Mouse (Mus musculus) naive thymus-derived CD4-positive, alpha-beta T cell, adult 2 months (primary cell): ENCODE measurements around the gene C2cd5.
A peak's percentile ranks its signal among the peaks of the same experiment; 100 is the strongest.
"Not testable (repeated sequence)": the region's sequence is repeated elsewhere in the genome, so short reads cannot be mapped to it uniquely, and the experiment has no call there.

Source experiments
- DNase-seq: peaks from one replicate; pipeline ENCODE4 v3.0.0-alpha.2; 2011; ENCODE audit warnings: low read depth

The C2cd5 gene

GRCm38 (mm10) chr6:143020146-143020545 is 79.8 kb downstream of the C2cd5 start:
- no peak for DNase-seq

- DNase-seq: no peak
Observed at GRCm38 (mm10) chr6:143012513-143013215, 87.3 kb downstream of the C2cd5 start.

DNA sequence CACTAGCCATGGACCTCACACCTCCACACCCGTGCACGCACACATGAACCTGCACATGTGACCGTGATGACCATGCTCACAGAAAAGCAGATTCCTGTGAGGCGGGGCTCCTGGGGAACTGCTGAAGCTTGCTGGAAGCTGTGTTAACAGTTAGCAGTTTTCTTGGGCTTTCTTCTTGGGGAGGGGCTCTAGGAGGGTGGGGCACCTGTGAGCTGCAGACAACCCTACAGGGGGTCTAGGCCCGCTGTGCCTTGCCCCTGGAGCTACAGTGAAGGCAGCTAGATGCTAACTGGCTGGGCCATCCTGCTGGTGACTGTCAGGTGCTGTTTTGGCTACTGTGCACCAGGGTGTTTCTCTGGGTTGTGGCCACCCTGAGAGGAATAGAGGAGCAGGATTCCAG is 91.1 kb downstream of the C2cd5 start:
- no peak for DNase-seq

GRCm38 (mm10) chr6:143005209-143005608 is 94.7 kb downstream of the C2cd5 start:
- not testable (repeated sequence) for DNase-seq

- no peak for DNase-seq
Observed at GRCm38 (mm10) chr6:143004801-143005200, 95.1 kb downstream of the C2cd5 start.

DNA sequence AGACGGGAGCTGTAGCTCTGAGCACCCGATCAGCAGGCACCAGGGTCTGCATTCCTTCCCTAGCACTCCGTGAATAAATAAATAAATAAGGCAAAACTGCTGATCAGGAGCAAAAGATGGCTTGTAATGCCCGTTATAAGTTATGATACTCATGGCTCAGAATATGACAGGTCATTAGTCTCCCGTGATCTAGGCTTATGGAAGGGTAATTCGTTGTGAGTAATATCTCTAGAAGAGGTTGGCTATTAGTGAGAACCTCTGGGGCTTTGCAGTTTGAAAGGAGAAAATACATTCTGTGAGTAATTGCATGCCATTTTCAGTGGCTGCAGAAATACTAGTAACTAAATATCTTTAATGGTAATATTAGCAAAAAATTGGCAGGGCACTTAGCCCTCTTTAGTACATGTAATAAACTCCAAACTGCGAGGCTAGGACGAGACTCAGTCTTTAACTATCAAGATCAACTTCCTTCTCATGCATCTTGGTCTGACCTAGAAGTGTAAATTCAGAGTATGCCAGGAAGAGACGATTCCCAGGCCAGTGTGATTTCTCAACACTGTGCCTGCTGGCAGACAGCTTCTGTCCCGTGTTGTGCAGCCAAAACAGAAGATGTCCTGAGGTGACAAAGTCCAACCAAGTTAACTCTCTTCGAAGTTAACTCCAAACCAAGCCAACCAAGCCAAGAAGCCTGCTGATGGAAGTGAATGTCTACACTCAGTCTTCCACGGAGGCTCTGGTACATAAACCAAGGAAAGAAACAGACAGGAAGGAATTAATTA is 101.5 kb downstream of the C2cd5 start:
- DNase-seq: no peak

GRCm38 (mm10) chr6:142996887-142997286 is 103.1 kb downstream of the C2cd5 start:
- no peak for DNase-seq

DNA sequence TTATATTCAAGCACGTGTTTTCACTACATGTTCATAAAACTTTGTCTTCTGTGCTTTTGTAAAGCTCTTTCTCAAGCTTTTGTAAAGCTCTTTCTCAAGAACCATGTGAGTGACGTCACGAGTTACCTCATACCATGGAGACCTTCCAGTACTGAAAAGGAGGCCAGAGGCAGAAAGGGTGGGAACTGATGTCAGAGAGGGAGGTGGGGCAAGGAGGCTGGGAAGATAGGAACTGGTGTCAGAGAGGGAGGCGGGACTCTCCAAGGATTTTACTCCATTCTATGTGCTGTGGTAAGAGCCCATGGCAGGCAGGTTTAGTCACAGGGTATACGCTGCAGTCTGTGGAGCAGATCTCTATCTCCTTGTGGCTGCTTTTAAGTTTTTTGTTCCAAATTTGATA is 104.4 kb downstream of the C2cd5 start:
- DNase-seq: no peak

- no peak for DNase-seq
Observed at GRCm38 (mm10) chr6:142994821-142995220, 105.1 kb downstream of the C2cd5 start.

DNA sequence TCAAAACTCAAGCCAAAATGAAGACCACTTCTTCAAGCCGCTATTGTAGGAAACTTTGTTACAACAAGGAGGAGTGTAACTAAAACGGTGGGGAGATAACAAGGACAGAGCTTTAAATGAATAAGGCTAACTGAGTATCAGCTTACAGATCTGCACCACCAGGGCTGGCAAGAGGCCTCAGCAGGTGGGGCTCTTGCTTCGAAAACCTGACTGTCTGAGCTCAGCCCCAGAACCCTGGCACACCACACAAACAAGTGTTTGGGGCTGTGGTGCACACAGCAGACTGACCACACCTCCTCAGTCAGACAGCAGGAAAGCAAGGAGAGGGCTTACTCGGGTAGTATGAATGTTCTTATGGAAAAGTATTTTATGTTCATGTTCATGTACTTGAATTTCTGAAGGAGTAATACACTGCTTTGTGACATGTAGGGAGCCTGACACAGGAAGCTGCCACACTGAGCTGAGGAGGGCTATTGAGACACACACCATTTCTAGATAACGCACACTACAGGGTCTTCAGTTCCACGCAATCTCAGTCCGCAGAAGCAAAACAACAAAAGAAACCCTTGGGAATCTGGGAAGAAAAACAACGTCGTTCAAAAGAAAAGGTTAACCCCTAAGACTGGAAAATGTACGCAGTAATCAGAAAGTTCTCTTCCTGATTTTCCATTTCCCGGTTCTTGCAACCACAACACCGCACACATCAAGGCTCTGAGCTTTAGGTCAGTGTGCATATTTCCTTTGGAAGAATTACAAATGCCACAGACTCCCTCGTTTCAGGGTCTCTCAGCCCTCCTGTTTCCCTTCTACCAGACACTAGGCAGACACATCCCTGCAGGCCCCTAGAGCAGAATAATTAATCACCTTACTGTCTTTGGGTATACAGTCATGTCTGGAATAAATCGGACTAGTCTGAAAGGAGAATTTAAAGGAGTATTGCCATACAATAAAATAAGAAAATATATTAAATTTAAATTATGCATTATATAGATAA is 105.9 kb downstream of the C2cd5 start:
- DNase-seq: no peak

DNA sequence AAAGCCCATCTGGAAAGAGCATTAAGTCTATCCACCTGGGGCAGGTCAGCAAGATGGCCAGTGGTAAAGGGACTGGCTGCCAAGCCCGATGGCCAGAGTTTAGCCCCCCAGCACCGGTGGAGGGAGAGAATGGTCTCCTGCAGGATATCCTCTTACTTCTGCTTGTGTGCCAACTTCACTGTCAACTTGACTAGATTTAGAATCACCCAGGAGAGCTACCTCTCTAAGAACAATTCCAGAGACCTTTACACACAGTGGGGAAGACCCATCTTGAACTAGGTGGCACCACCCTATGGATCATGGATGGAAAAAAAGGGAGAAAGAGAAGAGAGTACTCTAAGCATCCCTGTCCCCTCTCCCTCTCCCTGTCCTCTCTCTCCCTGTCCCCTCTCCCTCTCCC is 107.0 kb downstream of the C2cd5 start:
- no peak for DNase-seq

GRCm38 (mm10) chr6:142992099-142992498 is 107.8 kb downstream of the C2cd5 start:
- DNase-seq: no peak

- no peak for DNase-seq
Observed at GRCm38 (mm10) chr6:142991391-142992059, 108.4 kb downstream of the C2cd5 start.

- DNase-seq: no peak
Observed at GRCm38 (mm10) chr6:142990516-142990915, 109.4 kb downstream of the C2cd5 start.

- peak; percentile 34 for DNase-seq
Observed at GRCm38 (mm10) chr6:142989495-142989894, 110.4 kb downstream of the C2cd5 start.

- DNase-seq: peak; percentile 84
Observed at GRCm38 (mm10) chr6:142988753-142989152, 111.2 kb downstream of the C2cd5 start.

DNA sequence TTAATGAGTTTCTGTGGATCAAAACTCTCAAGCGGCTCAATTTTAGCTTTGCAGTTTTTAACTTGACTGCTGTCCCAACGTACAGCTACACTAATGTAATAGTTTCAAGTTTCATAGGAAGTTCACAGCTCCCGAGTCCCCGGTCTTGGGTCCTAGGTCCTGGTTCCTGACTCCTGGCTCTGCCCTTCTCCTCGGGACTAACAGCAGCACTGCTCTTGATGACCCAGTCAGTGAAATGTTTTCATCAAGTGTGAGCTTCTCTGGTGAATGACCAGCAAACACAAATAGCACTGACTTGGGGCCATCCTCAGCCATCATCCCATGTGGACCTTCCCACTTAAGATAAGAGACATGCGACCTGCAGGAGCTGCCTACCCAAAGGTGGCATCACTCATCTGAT is 111.7 kb downstream of the C2cd5 start:
- no peak for DNase-seq

DNA sequence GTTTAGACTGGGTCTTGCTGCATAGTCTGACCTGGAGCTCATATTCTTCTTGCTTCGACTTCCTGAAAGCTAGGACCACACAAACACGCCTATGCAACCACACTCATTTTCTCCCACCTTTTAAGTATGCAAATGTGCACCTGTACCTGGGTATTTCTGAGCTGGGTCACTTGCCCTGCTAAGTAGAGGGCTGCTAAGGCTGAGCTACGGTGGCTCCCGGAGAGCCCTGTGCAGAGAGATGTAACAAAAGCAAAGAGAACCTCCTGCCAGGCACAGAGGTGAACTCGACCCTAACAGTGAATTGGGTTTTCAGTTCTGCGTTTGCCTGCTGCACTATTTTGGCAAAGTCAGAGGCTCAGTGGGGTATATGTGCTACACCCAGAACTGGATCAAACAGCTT is 112.3 kb downstream of the C2cd5 start:
- no peak for DNase-seq

DNA sequence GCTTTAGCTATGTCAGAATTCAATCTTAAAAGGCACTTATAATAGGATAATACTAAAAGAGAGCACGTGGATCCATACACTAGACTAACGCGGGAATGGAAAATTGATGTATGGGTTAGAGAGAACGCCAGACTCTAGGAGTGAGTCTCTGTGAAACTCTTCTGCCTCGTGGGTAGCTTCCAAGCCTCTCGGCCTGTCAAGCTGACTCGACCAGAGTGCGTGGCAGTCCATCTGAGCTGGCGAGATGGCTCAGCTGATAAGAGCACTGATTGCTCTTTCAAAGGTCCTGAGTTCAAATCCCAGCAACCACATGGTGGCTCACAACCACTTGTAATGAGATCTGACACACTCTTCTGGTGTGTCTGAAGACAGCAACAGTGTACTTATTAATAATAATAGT is 113.2 kb downstream of the C2cd5 start:
- DNase-seq: not testable (repeated sequence)

DNA sequence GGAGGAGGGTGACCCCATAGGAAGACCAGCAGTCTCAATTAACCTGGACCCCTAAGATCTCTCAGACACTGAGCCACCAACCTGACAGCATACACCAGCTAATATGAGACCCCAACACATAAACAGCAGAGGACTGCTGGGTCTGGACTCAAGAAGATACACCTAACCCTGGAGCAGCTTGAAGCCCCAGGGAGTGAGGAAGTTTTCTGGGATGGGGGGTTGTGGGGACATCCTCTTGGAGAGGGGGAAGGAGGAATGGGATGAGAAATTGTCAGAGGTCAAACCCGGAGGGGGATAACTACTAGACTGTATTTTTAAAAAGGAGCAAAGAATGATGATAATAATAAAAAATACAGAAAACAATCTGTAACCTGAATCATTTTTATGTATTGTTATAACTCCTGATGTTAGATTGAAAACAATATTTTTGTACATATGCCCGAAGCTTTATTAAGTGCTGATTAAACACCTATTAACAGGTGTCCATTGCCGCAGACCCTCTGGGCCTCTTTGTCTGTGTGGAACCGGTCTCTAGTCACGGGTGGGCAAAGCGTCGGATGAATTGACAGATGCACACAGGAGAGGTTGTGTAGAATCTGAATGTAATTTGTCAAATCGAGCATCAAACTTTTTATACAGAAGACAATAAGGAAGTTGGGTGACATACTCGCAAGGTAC is 114.2 kb downstream of the C2cd5 start:
- not testable (repeated sequence) for DNase-seq
